Mouse (Mus musculus) cerebellum, postnatal 4 days (tissue): ENCODE measurements at regions not wholly inside any gene's neighbourhood (a gene's known extent, or its start where the extent isn't known, plus 50 kb on each side); places are given as distances from the start of the nearest gene placed in this dataset.
"Not testable (repeated sequence)": the region's sequence is repeated elsewhere in the genome, so short reads cannot be mapped to it uniquely, and the experiment has no call there.

Source experiments
- DNase-seq, 2 experiments: peaks; one replicate each; pipeline ENCODE4 v3.0.0; 2022; ENCODE audit warnings: low spot score in 2 of 2, mixed read lengths in 1 of 2

- no peak for DNase-seq
Measured at GRCm38 (mm10) chr14:59075845-59076745, 66.6 kb downstream of the 1700129C05Rik start.

GRCm38 (mm10) chr14:59072323-59073039, 70.2 kb downstream of the 1700129C05Rik start:
- DNase-seq, result no peak

- DNase-seq, result no peak
Measured at GRCm38 (mm10) chr14:59070056-59070455, 72.6 kb downstream of the 1700129C05Rik start.

- DNase-seq, result no peak
Measured at GRCm38 (mm10) chr14:59066456-59067220, 76.1 kb downstream of the 1700129C05Rik start.

- peak in 1 of 2 experiments; percentile 21 for DNase-seq
Measured at GRCm38 (mm10) chr14:59063221-59063620, 79.5 kb downstream of the 1700129C05Rik start.

DNA sequence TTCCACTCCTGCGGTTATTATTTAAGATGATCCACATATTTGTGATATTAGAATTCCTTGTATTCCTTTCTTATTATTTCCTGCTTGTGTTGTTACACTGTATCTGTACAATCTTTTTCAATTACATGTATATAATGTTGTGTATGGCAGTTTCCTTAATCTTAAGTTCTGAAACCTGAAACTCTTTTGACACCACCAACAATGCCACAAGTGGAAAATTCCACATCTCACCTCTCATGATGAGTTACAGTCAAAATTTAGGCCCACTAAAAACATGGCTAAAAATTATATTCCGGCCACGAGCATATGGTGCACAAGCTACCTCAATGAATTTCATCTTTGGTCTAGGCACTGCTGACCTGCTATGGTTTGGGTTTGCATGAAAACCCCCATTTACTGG, 85.9 kb downstream of the 1700129C05Rik start:
- no peak for DNase-seq

DNA sequence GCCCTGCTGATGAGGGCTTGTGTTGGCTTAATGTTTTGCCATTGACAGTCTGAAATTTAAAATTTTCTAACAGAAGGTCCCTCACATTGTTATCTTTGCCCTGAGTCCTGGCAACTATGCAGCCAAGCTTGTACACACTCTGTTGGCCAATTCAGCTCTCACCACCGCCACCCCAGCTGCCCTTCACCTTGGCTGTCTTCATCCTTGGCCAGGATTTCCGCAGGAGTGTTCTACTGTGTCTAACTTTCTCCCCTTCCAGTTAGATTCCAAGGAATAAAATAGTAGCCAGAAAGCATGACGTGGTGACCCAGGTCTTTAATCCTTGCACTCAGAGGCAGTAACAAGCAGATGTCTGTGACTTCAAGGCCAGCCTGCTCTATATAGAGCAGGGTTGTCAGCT, 87.4 kb downstream of the 1700129C05Rik start:
- no peak for DNase-seq

- no peak for DNase-seq
Measured at GRCm38 (mm10) chr14:59052421-59052820, 90.3 kb downstream of the 1700129C05Rik start.

DNA sequence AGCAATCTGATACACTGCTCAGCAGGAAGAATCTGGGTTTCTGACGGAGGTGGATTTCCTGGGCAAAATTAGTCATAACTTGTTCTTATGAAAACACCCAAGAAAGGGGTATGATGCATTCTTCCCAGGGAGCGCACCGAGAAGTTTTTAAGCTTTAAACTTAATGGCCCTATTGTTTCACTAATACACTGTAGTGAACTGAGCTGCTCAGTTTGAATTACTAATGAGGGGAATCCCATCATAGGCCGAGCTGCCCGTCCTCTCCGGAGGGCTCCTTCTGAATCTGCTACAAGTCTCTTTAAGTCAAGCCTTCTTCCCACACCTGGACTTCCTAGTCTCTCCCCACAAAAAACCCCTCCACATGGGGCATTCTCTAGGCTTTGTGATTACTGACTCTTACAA, 91.2 kb downstream of the 1700129C05Rik start:
- no peak for DNase-seq

GRCm38 (mm10) chr14:59045687-59046086, 97.0 kb downstream of the 1700129C05Rik start:
- DNase-seq, result no peak

- no peak for DNase-seq
Measured at GRCm38 (mm10) chr14:59045235-59045634, 97.5 kb downstream of the 1700129C05Rik start.

DNA sequence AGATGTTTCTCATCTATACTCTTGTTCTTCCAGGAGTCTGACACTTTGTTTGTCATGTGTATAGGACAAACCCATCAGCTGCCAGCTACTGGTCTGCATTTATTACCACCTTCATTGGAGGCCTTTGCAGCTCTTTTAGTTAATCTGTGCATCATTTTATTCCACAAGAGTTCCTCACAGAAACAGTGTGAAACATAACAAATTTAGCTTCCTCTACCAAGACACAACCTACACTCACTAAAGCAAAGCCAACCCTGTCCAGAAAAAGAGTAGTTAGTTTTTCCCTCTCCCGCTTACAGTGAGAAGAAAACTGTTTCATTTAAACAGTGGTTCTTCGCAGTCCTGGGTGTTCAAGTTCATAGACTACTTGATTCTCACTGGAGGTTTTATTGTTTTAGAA, 100.5 kb downstream of the 1700129C05Rik start:
- no peak for DNase-seq

GRCm38 (mm10) chr14:59025757-59026156, 116.9 kb downstream of the 1700129C05Rik start:
- not testable (repeated sequence) for DNase-seq

GRCm38 (mm10) chr14:59009534-59009933, 133.2 kb downstream of the 1700129C05Rik start:
- no peak for DNase-seq

DNA sequence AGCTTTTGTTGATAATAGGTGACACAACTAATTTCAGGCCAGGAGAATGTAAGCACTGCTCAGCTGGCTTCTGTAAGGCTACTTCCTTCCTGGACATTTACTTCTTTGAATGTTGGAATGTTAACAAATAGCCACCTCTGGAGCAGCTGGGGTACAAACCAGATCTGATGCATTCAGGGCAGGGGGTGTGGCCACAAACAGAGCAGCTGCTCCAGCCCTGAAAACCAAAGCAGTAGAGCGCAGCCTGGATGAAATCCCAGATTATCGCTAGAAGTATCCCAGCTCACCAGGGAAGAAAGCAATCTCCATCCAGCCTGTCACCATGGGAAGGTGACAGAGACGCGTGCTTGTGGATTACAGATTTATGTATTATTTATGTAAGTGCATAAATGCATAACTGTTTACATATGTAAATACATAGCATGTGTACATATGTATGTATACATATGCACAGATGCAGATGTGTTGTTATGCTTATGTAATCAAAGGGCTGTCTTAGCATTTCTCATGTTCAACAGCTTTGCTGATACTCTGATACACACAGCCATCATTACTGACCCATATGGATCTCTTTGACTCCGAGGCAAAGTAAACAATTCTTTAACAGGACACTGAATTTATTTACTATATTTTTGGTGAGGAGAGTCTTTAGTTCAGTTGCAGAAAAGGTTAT, 143.5 kb downstream of the 1700129C05Rik start:
- DNase-seq, result no peak

DNA sequence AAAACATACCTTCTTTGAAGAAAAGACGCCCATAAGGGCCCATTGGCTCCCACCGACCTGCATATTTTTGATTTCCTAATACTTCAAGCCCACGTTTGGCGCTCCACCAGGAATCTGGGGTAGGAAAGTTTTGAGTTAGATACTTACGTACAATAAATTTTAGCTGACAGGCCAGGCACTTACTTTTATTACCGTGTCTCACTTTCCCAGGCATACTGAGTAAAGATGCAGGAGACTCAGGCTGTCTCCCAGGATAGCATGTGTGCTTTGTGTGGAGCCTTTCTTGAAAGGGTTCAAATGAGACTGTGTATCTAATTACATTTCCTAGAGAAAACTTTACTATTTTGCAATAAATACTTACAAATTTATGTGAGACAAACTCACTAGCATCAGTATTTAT, 147.7 kb downstream of the 1700129C05Rik start:
- no peak for DNase-seq

- DNase-seq, result no peak
Measured at GRCm38 (mm10) chr14:58989644-58990217, 153.0 kb downstream of the 1700129C05Rik start.

DNA sequence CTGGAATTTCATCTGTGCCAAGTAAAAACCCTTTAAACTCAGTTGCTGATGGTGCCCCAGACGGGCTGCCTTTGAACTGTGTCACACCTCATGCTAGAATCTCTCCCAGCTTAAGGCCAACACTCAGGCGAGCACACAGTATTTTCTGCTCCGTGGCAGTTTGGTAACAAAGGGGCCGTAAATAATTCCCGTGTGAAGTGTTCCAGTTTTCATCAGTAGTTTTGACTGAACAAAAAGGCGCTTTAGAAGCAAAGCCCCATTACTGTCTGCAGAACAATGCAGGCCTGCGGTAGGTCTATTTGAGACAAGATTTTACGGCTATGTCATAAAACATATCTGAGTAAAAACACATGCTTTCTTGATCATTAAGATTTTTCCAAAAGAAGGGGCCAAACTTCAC, 155.0 kb downstream of the 1700129C05Rik start:
- DNase-seq, result no peak

GRCm38 (mm10) chr14:58985838-58986237, 156.9 kb downstream of the 1700129C05Rik start:
- DNase-seq, result no peak

GRCm38 (mm10) chr14:58976791-58977190, 165.9 kb downstream of the 1700129C05Rik start:
- no peak for DNase-seq

GRCm38 (mm10) chr14:58969248-58969647, 173.4 kb downstream of the 1700129C05Rik start:
- no peak for DNase-seq
